ENCODE assay signal across 11 mouse cellular contexts in the genomic region with DNA sequence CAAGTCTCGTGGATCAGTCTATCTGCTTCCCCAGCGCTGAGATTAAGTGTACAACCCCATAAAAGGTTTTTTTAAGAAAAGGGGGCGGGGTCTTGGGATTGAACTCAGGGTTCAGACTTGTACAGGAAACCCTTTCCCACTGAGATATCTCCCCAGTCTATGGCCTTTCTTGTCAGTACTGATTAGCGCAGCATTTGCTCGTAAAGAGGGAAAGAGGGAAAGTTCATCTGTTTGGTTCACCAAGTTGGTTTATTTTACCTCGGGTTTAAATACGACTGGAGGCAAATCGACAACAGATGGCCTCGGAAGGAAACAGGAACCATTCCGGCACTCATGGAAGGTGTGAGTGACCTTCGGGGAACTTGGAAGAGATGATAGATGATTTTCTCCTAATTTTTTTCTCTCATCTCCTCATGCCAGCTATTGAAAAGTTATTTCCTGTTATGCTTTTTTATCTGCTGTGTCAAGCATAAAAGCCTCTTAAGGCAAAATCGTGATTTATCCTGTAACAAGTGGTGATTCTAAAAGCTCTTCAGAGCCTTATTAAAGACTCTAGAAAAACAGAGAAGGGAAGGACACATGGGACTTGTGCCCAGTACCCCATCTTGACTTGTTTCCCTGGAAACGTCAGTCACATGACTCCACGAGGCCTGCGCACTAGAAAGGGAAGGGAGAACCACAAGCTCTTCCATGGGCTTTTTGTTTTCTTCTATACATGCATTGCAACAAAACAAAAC.
DNase-seq lines count a peak whose midpoint lies in the region; ATAC-seq and TF ChIP-seq lines count a peak whose summit lies in the region.
"Had no signal": no experiment of that assay in that cellular context is flagged by ENCODE, and none has a peak within 500 bp of the region (broad histone marks: within the 10 kb centered on the region; RNA-seq: fewer than 3 reads in every experiment).

No protein-coding gene starts in this region.

- ATAC-seq in intestine, embryonic 16.5 days: peak; percentile 38; the same call in 1 of the 2 replicates
- no peak for ATAC-seq in intestine, postnatal 0 days
- no peak for ATAC-seq in kidney, embryonic 16.5 days (ENCODE audit: low FRiP score, low TSS enrichment)

- 56% methylated on average over 15 of the region's 15 CpGs for WGBS in intestine, embryonic 16.5 days
- 57% methylated on average over 15 of the region's 15 CpGs for WGBS in intestine, postnatal 0 days
- 41% methylated on average over 15 of the region's 15 CpGs for WGBS in kidney, embryonic 16.5 days
- WGBS in thymus, adult 2 months: 83% methylated on average over 15 of the region's 15 CpGs

- no peaks in the 10 kb centered on the region for H3K36me3 ChIP-seq in intestine, embryonic 16.5 days (ENCODE audit: control insufficient read depth, insufficient read depth, low read length)
- H3K36me3 ChIP-seq in intestine, postnatal 0 days (ENCODE audit: control insufficient read depth, insufficient read depth): no peaks in the 10 kb centered on the region
- no peaks in the 10 kb centered on the region for H3K36me3 ChIP-seq in kidney, embryonic 16.5 days (ENCODE audit: insufficient read depth, low read length)
- H3K36me3 ChIP-seq in thymus, adult 2 months (ENCODE audit: control insufficient read depth, insufficient read depth, low read length): no peaks in the 10 kb centered on the region
- H3K36me3 ChIP-seq: limb, embryonic 15.5 days; midbrain, embryonic 12.5 days had no signal

- no peak overlapping the region for H3K4me2 ChIP-seq in intestine, embryonic 16.5 days (ENCODE audit: low read depth, low read length)
- H3K4me2 ChIP-seq in intestine, postnatal 0 days (replicated peaks; ENCODE audit: low read depth): no peak overlapping the region
- H3K4me2 ChIP-seq in kidney, embryonic 16.5 days (replicated peaks; ENCODE audit: low read depth, low read length): 0 out of 2 replicates have a peak overlapping the region, but pooled peaks have one; percentile 4
- H3K4me2 ChIP-seq: limb, embryonic 15.5 days; midbrain, embryonic 12.5 days had no signal

- DNase-seq in brain, adult 2 months (ENCODE audit: low read depth, low spot score): peak; percentile 61
- DNase-seq in cerebellum, postnatal 25 days: peak; percentile 21 to 39
- DNase-seq in thymus, adult 2 months: no peak
- no peak for DNase-seq in ovary, postnatal 14 days (ENCODE audit: low spot score)
- no peak for DNase-seq in heart, adult 8-10 months (ENCODE audit: low spot score)

- no peak overlapping the region for H3K9ac ChIP-seq in intestine, embryonic 16.5 days (ENCODE audit: low read depth, low read length)
- H3K9ac ChIP-seq in intestine, postnatal 0 days (ENCODE audit: low read depth, low read length): no peak overlapping the region
- H3K9ac ChIP-seq in kidney, embryonic 16.5 days (replicated peaks; ENCODE audit: low read length): no peak overlapping the region
- H3K9ac ChIP-seq: limb, embryonic 15.5 days; midbrain, embryonic 12.5 days had no signal

- no peak overlapping the region for H3K4me3 ChIP-seq in intestine, embryonic 16.5 days (ENCODE audit: low read length)
- H3K4me3 ChIP-seq in intestine, postnatal 0 days (ENCODE audit: low read depth, low read length): no peak overlapping the region
- H3K4me3 ChIP-seq in kidney, embryonic 16.5 days (ENCODE audit: low read length): no peak overlapping the region
- no peak overlapping the region for H3K4me3 ChIP-seq in thymus, adult 2 months (ENCODE audit: control insufficient read depth, insufficient read depth, low read length)
- H3K4me3 ChIP-seq: erythroblast, embryonic 14.5 days; limb, embryonic 15.5 days; midbrain, embryonic 12.5 days had no signal

- no peaks in the 10 kb centered on the region for H3K9me3 ChIP-seq in intestine, embryonic 16.5 days (ENCODE audit: control insufficient read depth, low read length)
- H3K9me3 ChIP-seq in intestine, postnatal 0 days (ENCODE audit: control insufficient read depth): no peaks in the 10 kb centered on the region
- H3K9me3 ChIP-seq in kidney, embryonic 16.5 days (ENCODE audit: low read length): no peaks in the 10 kb centered on the region
- H3K9me3 ChIP-seq: limb, embryonic 15.5 days; midbrain, embryonic 12.5 days had no signal

- H3K27me3 ChIP-seq in intestine, embryonic 16.5 days (replicated peaks; ENCODE audit: control insufficient read depth, insufficient read depth, low read length): no peaks in the 10 kb centered on the region
- no peaks in the 10 kb centered on the region for H3K27me3 ChIP-seq in intestine, postnatal 0 days (replicated peaks; ENCODE audit: control insufficient read depth, insufficient read depth, low read length)
- H3K27me3 ChIP-seq in kidney, embryonic 16.5 days (ENCODE audit: insufficient read depth, low read length): no peaks in the 10 kb centered on the region
- H3K27me3 ChIP-seq in thymus, adult 2 months (ENCODE audit: control insufficient read depth, insufficient read depth, low read length): no peaks in the 10 kb centered on the region
- H3K27me3 ChIP-seq: limb, embryonic 15.5 days; midbrain, embryonic 12.5 days had no signal

- TF ChIP-seq CTCF in intestine, postnatal 0 days (IDR thresholded peaks at IDR 0.05; ENCODE audit: low read depth): no peak
- TF ChIP-seq CTCF in thymus, adult 2 months (IDR thresholded peaks at IDR 0.05; ENCODE audit: borderline replicate concordance, control insufficient read depth, extremely low read depth, insufficient read depth, low read length, poor library complexity): no peak

- no peak overlapping the region for H3K27ac ChIP-seq in intestine, embryonic 16.5 days (ENCODE audit: low read length)
- H3K27ac ChIP-seq in intestine, postnatal 0 days (ENCODE audit: low read depth, low read length): no peak overlapping the region
- H3K27ac ChIP-seq in kidney, embryonic 16.5 days (ENCODE audit: low read length): no peak overlapping the region
- H3K27ac ChIP-seq in thymus, adult 2 months (ENCODE audit: control insufficient read depth, insufficient read depth, low read length): no peak overlapping the region
- H3K27ac ChIP-seq: limb, embryonic 15.5 days; midbrain, embryonic 12.5 days had no signal

- H3K4me1 ChIP-seq in intestine, embryonic 16.5 days (ENCODE audit: control insufficient read depth, insufficient read depth, low read length): no peaks in the 10 kb centered on the region
- no peaks in the 10 kb centered on the region for H3K4me1 ChIP-seq in intestine, postnatal 0 days (replicated peaks; ENCODE audit: control insufficient read depth, insufficient read depth, low read length)
- no peaks in the 10 kb centered on the region for H3K4me1 ChIP-seq in kidney, embryonic 16.5 days (ENCODE audit: insufficient read depth, low read length)
- no peaks in the 10 kb centered on the region for H3K4me1 ChIP-seq in thymus, adult 2 months (replicated peaks; ENCODE audit: control insufficient read depth, insufficient read depth, low read length)

- no peak for TF ChIP-seq POLR2A in thymus, adult 2 months (IDR thresholded peaks at IDR 0.05; ENCODE audit: control insufficient read depth, extremely low read depth, insufficient read depth, low read length, poor library complexity)

Comparison
In these comparisons a context has a peak if more than half of its experiments do, and no peak if none do; other contexts are left out.
1. DNase-seq: peak in brain, adult 2 months (single experiment) and cerebellum, postnatal 25 days (2 of 2); none in thymus, adult 2 months (single experiment), ovary, postnatal 14 days (single experiment) and heart, adult 8-10 months (single experiment).